Mouse (Mus musculus) embryo, embryonic 9.5 days (tissue): ENCODE data around the gene Meioc.
"Not testable (repeated sequence)": the region's sequence is repeated elsewhere in the genome, so short reads cannot be mapped to it uniquely, and the experiment has no call there.

ENCODE experiments used
- DNase-seq: peaks from one replicate; pipeline ENCODE4 v3.0.0-alpha.2; 2017; ENCODE audit errors: extremely low spot score

The Meioc gene

GRCm38 (mm10) chr11:102665637-102666435 is 2.3 kb downstream of the Meioc start:
- DNase-seq: no peak

GRCm38 (mm10) chr11:102690162-102690561 is 26.6 kb downstream of the Meioc start:
- DNase-seq: peak; percentile 74

GRCm38 (mm10) chr11:102695289-102695688 is 31.8 kb downstream of the Meioc start:
- DNase-seq: no peak

- DNase-seq: peak; percentile 90
Measured at GRCm38 (mm10) chr11:102697338-102698017, 34.0 kb downstream of the Meioc start, which contains the start of gene Ccdc43. Gene Ccdc43 (minus strand): TSS chr11:102697782.

- DNase-seq: no peak
Measured at GRCm38 (mm10) chr11:102698018-102698476, 34.5 kb downstream of the Meioc start.

- DNase-seq: not testable (repeated sequence)
Measured at GRCm38 (mm10) chr11:102702206-102702605, 38.7 kb downstream of the Meioc start.

GRCm38 (mm10) chr11:102712411-102712810 is 48.9 kb downstream of the Meioc start:
- no peak for DNase-seq

- not testable (repeated sequence) for DNase-seq
Measured at GRCm38 (mm10) chr11:102714578-102714977, 51.1 kb downstream of the Meioc start.

- no peak for DNase-seq
Measured at GRCm38 (mm10) chr11:102716135-102716534, 52.6 kb downstream of the Meioc start.

GRCm38 (mm10) chr11:102725574-102725973 is 62.1 kb downstream of the Meioc start:
- DNase-seq: no peak

- peak; percentile 57 for DNase-seq
Measured at GRCm38 (mm10) chr11:102728614-102729013, 65.1 kb downstream of the Meioc start.

- DNase-seq: no peak
Measured at GRCm38 (mm10) chr11:102729835-102730234, 66.3 kb downstream of the Meioc start.

GRCm38 (mm10) chr11:102731366-102731765 is 67.8 kb downstream of the Meioc start:
- DNase-seq: no peak
